In genomic region chr1:46022262-46022661, GRCm38 (mm10) we compare ENCODE assay signal across 10 mouse cellular contexts. TPM values are rescaled to one million over a fixed set of nuclear protein-coding genes. Genes with fewer than 3 reads are reported as not detected.
DNase-seq lines count a peak whose midpoint lies in the region; ATAC-seq and TF ChIP-seq lines count a peak whose summit lies in the region.
"Had no signal": no experiment of that assay in that cellular context is flagged by ENCODE, and none has a peak within 500 bp of the region (broad histone marks: within the 10 kb centered on the region; RNA-seq: fewer than 3 reads in every experiment).

No protein-coding gene starts in this region.

- WGBS in lung, embryonic 14.5 days = 28% methylated on average over 2 of the region's 2 CpGs
- WGBS in lung, adult 2 months = 28% methylated on average over 2 of the region's 2 CpGs
- 32% methylated on average over 2 of the region's 2 CpGs for WGBS in embryonic facial prominence, embryonic 14.5 days
- 30% methylated on average over 2 of the region's 2 CpGs for WGBS in midbrain, embryonic 15.5 days

- no peak for TF ChIP-seq POLR2A in lung, adult 2 months (IDR thresholded peaks at IDR 0.05; ENCODE audit: borderline replicate concordance, extremely low read depth, low read depth, low read length)

- peak; percentile 76 for TF ChIP-seq CTCF in lung, embryonic 14.5 days (IDR thresholded peaks at IDR 0.05; ENCODE audit: low read depth)
- TF ChIP-seq CTCF in lung, adult 2 months (IDR thresholded peaks at IDR 0.05; ENCODE audit: insufficient read depth, low read length) = no peak

- DNase-seq in adrenal gland, postnatal 14 days = peak; percentile 27
- DNase-seq in adrenal gland, adult 8-10 months = no peak
- peak; percentile 82 for DNase-seq in lung, embryonic 14.5 days
- no peak for DNase-seq in lung, adult 2 months
- peak; percentile 16 for DNase-seq in embryonic facial prominence, embryonic 14.5 days (ENCODE audit: low spot score)
- peak; percentile 3 to 25 for DNase-seq in kidney, postnatal 4 days
- no peak for DNase-seq in spleen, postnatal 10 days (ENCODE audit: low spot score in 2 of 2)

- H3K9ac ChIP-seq in lung, embryonic 14.5 days = no peak overlapping the region
- H3K9ac ChIP-seq in embryonic facial prominence, embryonic 14.5 days (ENCODE audit: low read depth, low read length) = no peak overlapping the region
- H3K9ac ChIP-seq in midbrain, embryonic 15.5 days = no peak overlapping the region
- H3K9ac ChIP-seq: lung, embryonic 15.5 days had no signal

- no peaks in the 10 kb centered on the region for H3K4me1 ChIP-seq in lung, embryonic 14.5 days (ENCODE audit: insufficient read depth)
- no peaks in the 10 kb centered on the region for H3K4me1 ChIP-seq in lung, adult 2 months (ENCODE audit: control insufficient read depth, insufficient read depth, low read length)
- no peaks in the 10 kb centered on the region for H3K4me1 ChIP-seq in embryonic facial prominence, embryonic 14.5 days (ENCODE audit: control insufficient read depth, insufficient read depth, low read length)
- H3K4me1 ChIP-seq in midbrain, embryonic 15.5 days = no peaks in the 10 kb centered on the region
- H3K4me1 ChIP-seq: lung, embryonic 15.5 days had no signal

- no peak overlapping the region for H3K4me2 ChIP-seq in lung, embryonic 14.5 days
- H3K4me2 ChIP-seq in embryonic facial prominence, embryonic 14.5 days (ENCODE audit: low read depth, low read length) = no peak overlapping the region
- no peak overlapping the region for H3K4me2 ChIP-seq in midbrain, embryonic 15.5 days
- H3K4me2 ChIP-seq: lung, embryonic 15.5 days had no signal

- ATAC-seq in lung, embryonic 14.5 days (ENCODE audit: insufficient read depth) = peak; percentile 39; the same call in 1 of the 2 replicates
- no peak for ATAC-seq in embryonic facial prominence, embryonic 14.5 days (ENCODE audit: low read depth)
- ATAC-seq in midbrain, embryonic 15.5 days (replicated peaks) = peak; percentile 85

- no peaks in the 10 kb centered on the region for H3K9me3 ChIP-seq in lung, embryonic 14.5 days (ENCODE audit: low read depth, low read length)
- no peaks in the 10 kb centered on the region for H3K9me3 ChIP-seq in embryonic facial prominence, embryonic 14.5 days (ENCODE audit: control insufficient read depth, low read length)
- H3K9me3 ChIP-seq in midbrain, embryonic 15.5 days = no peaks in the 10 kb centered on the region
- H3K9me3 ChIP-seq: lung, embryonic 15.5 days had no signal

- no peak overlapping the region for H3K27ac ChIP-seq in lung, embryonic 14.5 days (ENCODE audit: low read depth)
- H3K27ac ChIP-seq in embryonic facial prominence, embryonic 14.5 days (replicated peaks; ENCODE audit: low read depth, low read length) = no peak overlapping the region
- H3K27ac ChIP-seq in midbrain, embryonic 15.5 days = no peak overlapping the region
- H3K27ac ChIP-seq: lung, embryonic 15.5 days had no signal

- H3K36me3 ChIP-seq in lung, embryonic 14.5 days (ENCODE audit: insufficient read depth) = no peaks in the 10 kb centered on the region
- H3K36me3 ChIP-seq in embryonic facial prominence, embryonic 14.5 days (ENCODE audit: control insufficient read depth, insufficient read depth, low read length) = no peaks in the 10 kb centered on the region
- H3K36me3 ChIP-seq in midbrain, embryonic 15.5 days (replicated peaks) = no peaks in the 10 kb centered on the region
- H3K36me3 ChIP-seq: lung, embryonic 15.5 days had no signal

- no peaks in the 10 kb centered on the region for H3K27me3 ChIP-seq in lung, embryonic 14.5 days (ENCODE audit: insufficient read depth, low read length)
- no peaks in the 10 kb centered on the region for H3K27me3 ChIP-seq in embryonic facial prominence, embryonic 14.5 days (replicated peaks; ENCODE audit: control insufficient read depth, insufficient read depth, low read length)
- no peaks in the 10 kb centered on the region for H3K27me3 ChIP-seq in midbrain, embryonic 15.5 days (replicated peaks)
- H3K27me3 ChIP-seq: lung, embryonic 15.5 days had no signal

- no peak overlapping the region for H3K4me3 ChIP-seq in lung, embryonic 14.5 days (ENCODE audit: low read depth, low read length)
- H3K4me3 ChIP-seq in lung, adult 2 months (replicated peaks; ENCODE audit: extremely low read depth, low read depth, low read length) = no peak overlapping the region
- H3K4me3 ChIP-seq in embryonic facial prominence, embryonic 14.5 days (ENCODE audit: low read depth, low read length) = no peak overlapping the region
- no peak overlapping the region for H3K4me3 ChIP-seq in midbrain, embryonic 15.5 days
- H3K4me3 ChIP-seq: erythroblast, embryonic 14.5 days; lung, embryonic 15.5 days had no signal

RNA-seq across cellular contexts. Expression of gene Dnah7b, which starts 43.9 kb away (rescaled TPM):
- total RNA-seq in adrenal gland, postnatal 14 days (2021) = 2.3 TPM in 2 replicates
- 1 to 10 TPM; 3.2 to 8.7 (median 6.3) TPM for total RNA-seq in adrenal gland, adult 8-10 months (2022)
- polyA plus RNA-seq in lung, embryonic 14.5 days (2014; fragmentation: Nextera tagmentation; extraction: Ambion mirVana) = 1.9 and 3.2 TPM in 2 replicates
- polyA plus RNA-seq in lung, adult 2 months (2012; rRNA removed) = 1.3 and 1.9 TPM in 2 replicates
- 1.6 and 2.4 TPM in 2 replicates for polyA plus RNA-seq in embryonic facial prominence, embryonic 14.5 days (2014; fragmentation: Nextera tagmentation; extraction: Ambion mirVana)
- polyA plus RNA-seq in midbrain, embryonic 15.5 days (2015; fragmentation: Nextera tagmentation; extraction: Ambion mirVana) = 2.8 and 2.9 TPM in 2 replicates

Comparison
In these comparisons a context has a peak if more than half of its experiments do, and no peak if none do; other contexts are left out.
1. DNase-seq: peak in adrenal gland, postnatal 14 days (single experiment), lung, embryonic 14.5 days (single experiment), embryonic facial prominence, embryonic 14.5 days (single experiment) and kidney, postnatal 4 days (2 of 2); none in adrenal gland, adult 8-10 months (single experiment), lung, adult 2 months (single experiment) and spleen, postnatal 10 days (0 of 2).